Mouse (Mus musculus) limb, embryonic 14.5 days (tissue): ENCODE data around the gene Rpa2. TPM values are rescaled to one million over a fixed set of nuclear protein-coding genes. Genes with fewer than 3 reads are reported as not detected.
"Not testable (repeated sequence)": the region's sequence is repeated elsewhere in the genome, so short reads cannot be mapped to it uniquely, and the experiment has no call there.

Experiments used
- ATAC-seq: fragments of 200-750 bp; cut with Nextera tagmentation; 2 replicates; pipeline ENCODE4 v1.8.0; 2017; ENCODE audit warnings: low read depth, moderate number of reproducible peaks, moderate TSS enrichment; ENCODE audit not compliant: low FRiP score
- DNase-seq: peaks from one replicate; pipeline ENCODE4 v3.0.0-alpha.2; 2015; ENCODE audit warnings: low spot score
- H3K27ac ChIP-seq: fragments of 300-500 bp; sonication (generic); replicated peaks from 2 replicates; pipeline ENCODE4 v1.5.1; 2014; ENCODE audit warnings: low read depth, mild to moderate bottlenecking, low read length, moderate library complexity, mixed read lengths
- H3K27me3 ChIP-seq: fragments of 300-500 bp; sonication (generic); 2 replicates; pipeline ENCODE4 v1.6.1; 2014; ENCODE audit warnings: low read length, mixed read lengths; ENCODE audit not compliant: control insufficient read depth, insufficient read depth
- H3K36me3 ChIP-seq: fragments of 300-500 bp; sonication (generic); 2 replicates; pipeline ENCODE4 v1.6.1; 2014; ENCODE audit warnings: mild to moderate bottlenecking, low read length, moderate library complexity, mixed read lengths; ENCODE audit not compliant: control insufficient read depth, insufficient read depth
- H3K4me1 ChIP-seq: fragments of 300-500 bp; sonication (generic); 2 replicates; pipeline ENCODE4 v1.6.1; 2014; ENCODE audit warnings: antibody characterized with exemption, low read length, mixed read lengths; ENCODE audit not compliant: control insufficient read depth, insufficient read depth
- H3K4me2 ChIP-seq: fragments of 300-500 bp; sonication (generic); replicated peaks from 2 replicates; pipeline ENCODE4 v1.6.1; 2014; ENCODE audit warnings: low read depth, mild to moderate bottlenecking, low read length, moderate library complexity; ENCODE audit not compliant: severe bottlenecking
- H3K4me3 ChIP-seq: fragments of 300-500 bp; sonication (generic); replicated peaks from 2 replicates; pipeline ENCODE4 v1.5.1; 2014; ENCODE audit warnings: low read length
- H3K9ac ChIP-seq: fragments of 300-500 bp; sonication (generic); 2 replicates; pipeline ENCODE4 v1.6.1; 2014; ENCODE audit warnings: mild to moderate bottlenecking, low read depth, low read length, moderate library complexity; ENCODE audit not compliant: severe bottlenecking
- H3K9me3 ChIP-seq: fragments of 300-500 bp; sonication (generic); 2 replicates; pipeline ENCODE4 v1.6.1; 2016; ENCODE audit warnings: low read length; ENCODE audit not compliant: control insufficient read depth
- POLR2A ChIP-seq: fragments of 200-500 bp; IDR thresholded peaks from 2 replicates; pipeline ENCODE4 v1.8.0; 2012; ENCODE audit warnings: inconsistent platforms, mild to moderate bottlenecking, moderate library complexity, borderline replicate concordance; ENCODE audit not compliant: insufficient read depth, insufficient read length; ENCODE audit errors: extremely low read depth
- WGBS: fragments of 180-500 bp; shearing (Covaris S2); extraction: QIAGEN DNeasy Blood & Tissue Kit; methylation state at CpG from one replicate; pipeline ENCODE4 v1.1.7; 2014; 5-methylcytosine and 5-hydroxymethylcytosine counted together
- polyA plus RNA-seq, 2 experiments: library from polyadenylated mRNA; depleted of rRNA in 1 of 2; stranded (reverse) in 1 of 2; unstranded in 1 of 2; fragments of >200 nt; fragmentation: Nextera tagmentation in 1 of 2; extraction: Ambion mirVana in 1 of 2; gene quantifications; 2 replicates each; pipeline versions ENCODE4 v1.2.1 to v1.2.3; 2012 to 2014

Gene Rpa2
- polyA plus RNA-seq, 2 experiments, result 76.4 to 104 TPM

GRCm38 (mm10) chr4:132780288-132780687 lies 12.2 kb downstream of the Rpa2 start:
- Histone ChIP-seq H3K27me3 (no peaks in the 10 kb centered on the region), H3K9me3 (no peaks in the 10 kb centered on the region), H3K4me1 (no peaks in the 10 kb centered on the region), H3K4me2 (no peak overlapping the region), H3K4me3 (no peak overlapping the region), H3K9ac (no peak overlapping the region), H3K36me3 (peaks cover 45% of the 10 kb centered on the region), H3K27ac (no peak overlapping the region)
- ATAC-seq (no peak), DNase-seq (no peak)
- no peak for TF ChIP-seq POLR2A
- WGBS, result 85% methylated on average over 4 of the region's 4 CpGs

DNA sequence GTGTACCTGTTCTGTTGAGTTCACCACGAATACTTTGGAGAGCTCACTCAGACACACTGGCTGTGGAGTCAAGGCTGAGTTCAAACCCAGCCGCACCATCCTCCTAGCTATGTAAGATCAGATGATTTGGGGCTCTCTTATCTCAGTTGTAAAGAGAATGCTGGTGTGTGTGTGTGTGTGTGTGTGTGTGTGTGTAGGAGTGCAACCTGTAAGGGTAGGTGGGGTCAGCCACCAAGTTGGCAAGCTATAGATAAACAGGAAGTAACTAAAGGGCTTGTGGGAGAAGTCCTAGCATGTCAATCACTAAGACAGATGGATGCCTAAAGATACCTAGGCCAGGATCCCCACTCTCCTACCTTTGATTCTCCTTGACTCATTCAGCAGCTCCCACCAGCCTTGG lies 15.6 kb downstream of the Rpa2 start:
- Histone ChIP-seq H3K4me3 (no peak overlapping the region), H3K9ac (no peak overlapping the region), H3K4me1 (no peaks in the 10 kb centered on the region), H3K36me3 (peaks cover 11% of the 10 kb centered on the region), H3K9me3 (no peaks in the 10 kb centered on the region), H3K27ac (no peak overlapping the region), H3K4me2 (no peak overlapping the region), H3K27me3 (no peaks in the 10 kb centered on the region)
- WGBS, result 89% methylated on average over 2 of the region's 2 CpGs
- ATAC-seq (no peak), DNase-seq (no peak)
- no peak for TF ChIP-seq POLR2A

DNA sequence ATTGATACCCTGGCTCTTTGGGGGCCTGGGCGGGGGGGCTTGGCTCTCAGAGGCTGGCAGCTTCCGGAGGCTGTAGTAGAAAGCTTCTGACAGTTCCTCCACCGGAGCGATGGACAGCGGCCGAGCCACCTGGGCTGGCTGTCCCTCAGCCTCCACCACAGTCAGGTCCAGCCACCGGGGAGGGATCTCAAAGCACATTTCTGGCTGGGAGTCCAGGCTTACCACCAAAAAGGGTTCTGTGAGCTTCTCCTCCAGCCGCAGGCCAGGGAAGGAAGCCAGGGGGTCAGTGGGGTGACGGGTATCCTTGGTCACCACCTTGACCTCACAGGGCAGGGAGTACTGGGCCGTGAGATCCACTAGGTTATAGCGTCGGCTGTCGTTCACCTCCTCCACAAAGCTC lies 17.1 kb downstream of the Rpa2 start:
- Histone ChIP-seq H3K27ac (no peak overlapping the region), H3K9me3 (no peaks in the 10 kb centered on the region), H3K4me1 (no peaks in the 10 kb centered on the region), H3K4me3 (no peak overlapping the region), H3K4me2 (no peak overlapping the region), H3K27me3 (no peaks in the 10 kb centered on the region), H3K36me3 (no peaks in the 10 kb centered on the region), H3K9ac (no peak overlapping the region)
- no peak for ATAC-seq
- DNase-seq, result no peak
- TF ChIP-seq POLR2A, result no peak
- 87% methylated on average over 13 of the region's 13 CpGs for WGBS

- WGBS, result 85% methylated on average over 8 of the region's 8 CpGs
- no peak overlapping the region for H3K9ac ChIP-seq
- ATAC-seq (no peak), DNase-seq (no peak)
- H3K4me1 ChIP-seq, result no peaks in the 10 kb centered on the region
- H3K4me2 ChIP-seq, result no peak overlapping the region
- H3K27me3 ChIP-seq, result no peaks in the 10 kb centered on the region
- no peaks in the 10 kb centered on the region for H3K36me3 ChIP-seq
- TF ChIP-seq POLR2A, result no peak
- no peaks in the 10 kb centered on the region for H3K9me3 ChIP-seq
- H3K4me3 ChIP-seq, result no peak overlapping the region
- no peak overlapping the region for H3K27ac ChIP-seq
Observed at GRCm38 (mm10) chr4:132789731-132790130, 21.6 kb downstream of the Rpa2 start.

- peaks cover 12% of the 10 kb centered on the region for H3K27me3 ChIP-seq
- ATAC-seq, H3K36me3 ChIP-seq, H3K9me3 ChIP-seq, H3K27ac ChIP-seq, H3K9ac ChIP-seq, H3K4me1 ChIP-seq, H3K4me2 ChIP-seq, H3K4me3 ChIP-seq, DNase-seq: not testable (repeated sequence)
- WGBS, result 82% methylated on average over 8 of the region's 9 CpGs
Observed at GRCm38 (mm10) chr4:132793322-132794004, 25.3 kb downstream of the Rpa2 start.

- DNase-seq, result no peak
- Histone ChIP-seq H3K27me3 (peaks cover 12% of the 10 kb centered on the region), H3K9ac (no peak overlapping the region), H3K27ac (no peak overlapping the region), H3K4me1 (no peaks in the 10 kb centered on the region), H3K4me3 (no peak overlapping the region), H3K36me3 (no peaks in the 10 kb centered on the region), H3K4me2 (no peak overlapping the region), H3K9me3 (no peaks in the 10 kb centered on the region)
- ATAC-seq, result no peak
- TF ChIP-seq POLR2A, result no peak
- WGBS, result 76% methylated on average over 9 of the region's 9 CpGs
Observed at GRCm38 (mm10) chr4:132794028-132794427, 25.9 kb downstream of the Rpa2 start.
